Mouse (Mus musculus) CH12.LX (cell line): ENCODE data around the gene Ccdc18. TPM values are rescaled to one million over a fixed set of nuclear protein-coding genes. Genes with fewer than 3 reads are reported as not detected.
A peak's percentile ranks its signal among the peaks of the same experiment; 100 is the strongest.

Experiments
- DNase-seq: peaks from one replicate; pipeline ENCODE4 v3.0.0-alpha.2; 2013; ENCODE audit errors: extremely low read depth
- H3K27ac ChIP-seq: 2 replicates; pipeline ENCODE4 v1.5.1; 2012; ENCODE audit warnings: low read depth, mild to moderate bottlenecking, control low read depth, moderate library complexity; ENCODE audit not compliant: insufficient read depth
- H3K27me3 ChIP-seq: replicated peaks from 2 replicates; pipeline ENCODE3; 2012; ENCODE audit warnings: inconsistent platforms
- H3K36me3 ChIP-seq, 2 experiments: replicated peaks in 1 of 2; 2 replicates each; pipeline versions ENCODE3 to v1.6.1; 2012; ENCODE audit warnings: inconsistent platforms in 1 of 2, low read length in 1 of 2, mild to moderate bottlenecking in 1 of 2, mixed read lengths in 1 of 2, moderate library complexity in 1 of 2; ENCODE audit not compliant: control insufficient read depth in 1 of 2, insufficient read depth in 1 of 2
- H3K4me1 ChIP-seq, 2 experiments: 2 replicates each; pipeline ENCODE4 v1.6.1; 2012; ENCODE audit warnings: inconsistent platforms in 1 of 2, moderate library complexity in 1 of 2; ENCODE audit not compliant: insufficient read depth in 2 of 2, control insufficient read depth in 1 of 2
- H3K4me2 ChIP-seq: 2 replicates; pipeline ENCODE4 v1.6.1; 2012; ENCODE audit warnings: low read depth, mild to moderate bottlenecking, control low read depth; ENCODE audit not compliant: poor library complexity, insufficient read depth, severe bottlenecking
- H3K4me3 ChIP-seq, 3 experiments: fragments of 150-350 bp in 1 of 3; sonication (generic) in 1 of 3; replicated peaks in 1 of 3; 2 replicates each; pipeline versions ENCODE3 to v1.5.1; 2011 to 2012; ENCODE audit warnings: low read depth in 2 of 3, low read length in 2 of 3, mild to moderate bottlenecking in 2 of 3, moderate library complexity in 2 of 3, control low read depth in 1 of 3, improper control_type of control experiment in 1 of 3, inconsistent platforms in 1 of 3, mixed read lengths in 1 of 3; ENCODE audit not compliant: poor library complexity in 1 of 3
- H3K79me2 ChIP-seq: replicated peaks from 2 replicates; pipeline ENCODE4 v1.6.1; 2012; ENCODE audit warnings: mild to moderate bottlenecking, moderate library complexity; ENCODE audit not compliant: control insufficient read depth, poor library complexity, insufficient read depth, severe bottlenecking; ENCODE audit errors: extremely low read depth
- H3K9ac ChIP-seq: 2 replicates; pipeline ENCODE4 v1.6.1; 2012; ENCODE audit warnings: low read depth, mild to moderate bottlenecking, control low read depth, moderate library complexity; ENCODE audit not compliant: insufficient read depth
- H3K9me3 ChIP-seq: replicated peaks from 2 replicates; pipeline ENCODE3; 2012; ENCODE audit warnings: low read length, inconsistent platforms, mixed read lengths
- CHD2 ChIP-seq: IDR thresholded peaks from 2 replicates; pipeline ENCODE4 v1.6.1; 2011; ENCODE audit warnings: low read length, improper control_type of control experiment
- CTCF ChIP-seq, 2 experiments: IDR thresholded peaks in 1 of 2; conservative IDR thresholded peaks in 1 of 2; 2 replicates each; pipeline ENCODE4 v1.5.1; 2011 to 2012; ENCODE audit warnings: low read depth in 2 of 2, low read length in 2 of 2, improper control_type of control experiment in 1 of 2, inconsistent platforms in 1 of 2, mild to moderate bottlenecking in 1 of 2, moderate library complexity in 1 of 2
- ELF1 ChIP-seq: IDR thresholded peaks from 2 replicates; pipeline ENCODE4 v1.6.1; 2014; ENCODE audit warnings: low read depth, mild to moderate bottlenecking, inconsistent platforms, low read length, improper control_type of control experiment
- ETS1 ChIP-seq: conservative IDR thresholded peaks from 2 replicates; pipeline ENCODE4 v1.6.1; 2012; ENCODE audit warnings: low read depth, mild to moderate bottlenecking, inconsistent platforms, low read length, improper control_type of control experiment, moderate library complexity
- GABPA ChIP-seq: IDR thresholded peaks from 2 replicates; pipeline ENCODE4 v1.6.1; 2012; ENCODE audit warnings: low read depth, low read length, improper control_type of control experiment, inconsistent platforms; ENCODE audit not compliant: insufficient replicate concordance
- JUND ChIP-seq: conservative IDR thresholded peaks from 2 replicates; pipeline ENCODE4 v1.6.1; 2011; ENCODE audit warnings: low read depth, low read length, improper control_type of control experiment
- MAFK ChIP-seq: IDR thresholded peaks from 2 replicates; pipeline ENCODE4 v1.6.1; 2011; ENCODE audit warnings: low read length, improper control_type of control experiment; ENCODE audit not compliant: insufficient replicate concordance
- MAZ ChIP-seq: IDR thresholded peaks from 2 replicates; pipeline ENCODE4 v1.6.1; 2012; ENCODE audit warnings: low read depth, mild to moderate bottlenecking, inconsistent platforms, low read length, improper control_type of control experiment, moderate library complexity
- MEF2A ChIP-seq: IDR thresholded peaks from 2 replicates; pipeline ENCODE4 v1.6.1; 2014; ENCODE audit warnings: low read depth, mild to moderate bottlenecking, inconsistent platforms, low read length, improper control_type of control experiment, borderline replicate concordance
- MXI1 ChIP-seq: IDR thresholded peaks from 2 replicates; pipeline ENCODE4 v1.6.1; 2011; ENCODE audit warnings: mild to moderate bottlenecking, low read depth, low read length, improper control_type of control experiment
- NRF1 ChIP-seq: IDR thresholded peaks from 2 replicates; pipeline ENCODE4 v1.6.1; 2014; ENCODE audit warnings: low read depth, mild to moderate bottlenecking, inconsistent platforms, low read length, improper control_type of control experiment, moderate library complexity
- PAX5 ChIP-seq: IDR thresholded peaks from 2 replicates; pipeline ENCODE4 v1.6.1; 2012; ENCODE audit warnings: low read length, inconsistent platforms, mixed read lengths
- POLR2A ChIP-seq: IDR thresholded peaks from 2 replicates; pipeline ENCODE4 v1.6.1; 2011; ENCODE audit warnings: low read depth, mild to moderate bottlenecking, improper control_type of control experiment, low read length
- POLR2AphosphoS2 ChIP-seq: IDR thresholded peaks from 2 replicates; pipeline ENCODE4 v1.6.1; 2011; ENCODE audit warnings: low read depth, low read length, improper control_type of control experiment
- RAD21 ChIP-seq: IDR thresholded peaks from 2 replicates; pipeline ENCODE4 v1.6.1; 2011; ENCODE audit warnings: low read depth, mild to moderate bottlenecking, low read length, improper control_type of control experiment, moderate library complexity
- RCOR1 ChIP-seq: conservative IDR thresholded peaks from 2 replicates; pipeline ENCODE4 v1.6.1; 2012; ENCODE audit warnings: low read depth, mild to moderate bottlenecking, inconsistent platforms, low read length, improper control_type of control experiment
- SMC3 ChIP-seq: IDR thresholded peaks from 2 replicates; pipeline ENCODE4 v1.6.1; 2011; ENCODE audit warnings: low read depth, low read length, improper control_type of control experiment
- TBP ChIP-seq: conservative IDR thresholded peaks from 2 replicates; pipeline ENCODE4 v1.6.1; 2011; ENCODE audit warnings: low read depth, low read length, improper control_type of control experiment
- TCF12 ChIP-seq: IDR thresholded peaks from 2 replicates; pipeline ENCODE4 v1.6.1; 2014; ENCODE audit warnings: low read depth, mild to moderate bottlenecking, inconsistent platforms, low read length, improper control_type of control experiment
- ZC3H11A ChIP-seq: IDR thresholded peaks from 2 replicates; pipeline ENCODE4 v1.6.1; 2012; ENCODE audit warnings: low read depth, mild to moderate bottlenecking, inconsistent platforms, low read length, improper control_type of control experiment
- ZKSCAN1 ChIP-seq: IDR thresholded peaks from 2 replicates; pipeline ENCODE4 v1.6.1; 2012; ENCODE audit warnings: low read depth, inconsistent platforms, low read length, improper control_type of control experiment, borderline replicate concordance
- dilution Hi-C: fragments of 300-500 bp; cut with MboI; formaldehyde crosslinking; loops from 2 replicates; pipeline ENCODE4 v1.14.3; 2020; ENCODE audit warnings: low sequenced_read_pairs; ENCODE audit not compliant: extremely low pct_unique_long_range_greater_than_20kb, extremely low pct_ligation_motif_present
- in situ Hi-C: fragments of 300-500 bp; cut with MboI; formaldehyde crosslinking; loops from 3 replicates; pipeline ENCODE4 v1.14.3; 2019; ENCODE audit warnings: low sequenced_read_pairs, low pct_ligation_motif_present, low pct_unique_long_range_greater_than_20kb, mixed read lengths
- polyA plus RNA-seq: library from polyadenylated mRNA; unstranded; fragments of >175 nt; gene quantifications from 2 replicates; pipeline ENCODE4 v1.2.1, GENCODE M21; 2012; ENCODE audit warnings: low read depth; ENCODE audit not compliant: insufficient read length
- total RNA-seq, 2 experiments: library from RNA; depleted of rRNA; stranded (reverse); fragments of 300-350 nt in 1 of 2; fragments of >200 nt in 1 of 2; gene quantifications; 2 replicates each; pipeline ENCODE4 v1.2.3; 2012 to 2014

The Ccdc18 gene
- total and polyA plus RNA-seq, 3 experiments, result 2.7 to 4.7 (median 3.9) TPM

GRCm38 (mm10) chr5:108160796-108161195, 28.1 kb downstream of the Ccdc18 start:
- dilution Hi-C loops, result no loop called here
- Histone ChIP-seq H3K27ac (no peak overlapping the region), H3K27me3 (no peaks in the 10 kb centered on the region), H3K4me2 (no peak overlapping the region), H3K36me3 (peaks cover 0 to 6% of the 10 kb centered on the region in 2 experiments), H3K9ac (no peak overlapping the region)
- TF ChIP-seq MAZ (no peak), RCOR1 (no peak), MEF2A (no peak), CHD2 (no peak), GABPA (no peak), POLR2A (no peak), NRF1 (no peak), JUND (no peak), ELF1 (no peak), ZKSCAN1 (no peak), MXI1 (no peak), ZC3H11A (no peak), ETS1 (no peak), SMC3 (no peak), TCF12 (no peak), PAX5 (no peak), MAFK (no peak), POLR2AphosphoS2 (no peak), TBP (no peak)
- TF ChIP-seq, all 38 proteins: peak for 0
- Histone ChIP-seq H3K9me3 (no peaks in the 10 kb centered on the region), H3K4me1 (no peaks in the 10 kb centered on the region), H3K4me3 (no peak overlapping the region), H3K79me2 (no peaks in the 10 kb centered on the region)
- in situ Hi-C loops, result loop anchor here (10.0 kb wide), 2 partner anchors 126 to 236 kb away; no protein-coding TSS in a partner anchor
- no peak for DNase-seq

GRCm38 (mm10) chr5:108163695-108164094, 31.0 kb downstream of the Ccdc18 start:
- Histone ChIP-seq H3K79me2 (no peaks in the 10 kb centered on the region), H3K27ac (no peak overlapping the region), H3K4me3 (no peak overlapping the region), H3K4me1 (no peaks in the 10 kb centered on the region), H3K27me3 (no peaks in the 10 kb centered on the region), H3K9me3 (no peaks in the 10 kb centered on the region), H3K9ac (no peak overlapping the region), H3K4me2 (no peak overlapping the region), H3K36me3 (peaks cover 0 to 3% of the 10 kb centered on the region in 2 experiments)
- dilution Hi-C loops (no loop called here), in situ Hi-C loops (loop anchor here (10.0 kb wide), 2 partner anchors 129 to 239 kb away; no protein-coding TSS in a partner anchor)
- peak; percentile 38 to 80; a peak in 3 of 4 replicates for TF ChIP-seq CTCF (conservative IDR thresholded peaks at IDR 0.05 in 1 of 2, IDR thresholded peaks at IDR 0.05 in 1 of 2; ENCODE audit: low read depth in 2 of 2, low read length in 2 of 2)
- TF ChIP-seq SMC3, result peak; percentile 65
- no peak for TF ChIP-seq MXI1
- peak; percentile 69 for TF ChIP-seq RAD21
- peak; percentile 3 for DNase-seq
